Comparison of ENCODE assay signal across 16 mouse cellular contexts in the genomic region with DNA sequence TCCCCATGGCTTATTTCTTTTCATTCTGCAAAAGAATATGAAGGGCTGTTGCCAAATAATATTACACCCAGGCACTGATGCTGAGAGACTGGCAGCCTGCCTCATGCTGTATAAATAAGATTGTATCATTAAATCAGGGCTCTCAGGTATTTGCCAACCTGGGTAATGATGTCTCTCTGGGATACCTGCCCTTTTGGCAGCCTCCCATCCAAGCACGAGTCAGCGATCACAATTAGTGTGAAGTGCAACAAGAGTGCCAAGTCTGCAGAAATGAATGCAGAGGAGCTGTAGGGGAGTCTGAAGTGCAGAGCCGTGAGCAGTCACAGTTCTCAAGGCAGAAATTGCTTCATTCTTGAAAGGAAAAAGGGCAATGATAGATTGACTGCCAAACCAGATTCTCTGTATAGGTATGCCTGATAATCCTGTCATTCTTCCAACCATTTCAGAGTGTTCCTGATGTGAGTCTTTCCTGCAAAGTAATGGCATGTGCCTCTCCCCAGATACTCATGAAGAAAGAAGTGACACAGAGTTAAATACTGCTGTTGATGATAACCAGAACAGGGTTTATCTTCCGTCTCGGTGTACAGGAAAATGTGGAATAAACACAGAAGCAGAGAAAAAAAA.
A peak's percentile ranks its signal among the peaks of the same experiment; 100 is the strongest.
DNase-seq lines count a peak whose midpoint lies in the region; ATAC-seq and TF ChIP-seq lines count a peak whose summit lies in the region.
"Had no signal": no experiment of that assay in that cellular context is flagged by ENCODE, and none has a peak within 500 bp of the region (broad histone marks: within the 10 kb centered on the region; RNA-seq: fewer than 3 reads in every experiment).

No protein-coding gene starts in this region.

- no peak overlapping the region for H3K9ac ChIP-seq in hindbrain, embryonic 14.5 days
- H3K9ac ChIP-seq in lung, embryonic 14.5 days: no peak overlapping the region
- H3K9ac ChIP-seq in lung, postnatal 0 days (replicated peaks; ENCODE audit: low read depth): no peak overlapping the region
- no peak overlapping the region for H3K9ac ChIP-seq in limb, embryonic 14.5 days (ENCODE audit: low read depth, low read length, severe bottlenecking)
- H3K9ac ChIP-seq: heart, embryonic 13.5 days; neural tube, embryonic 15.5 days had no signal

- no peak for TF ChIP-seq POLR2A in limb, embryonic 14.5 days (IDR thresholded peaks at IDR 0.05; ENCODE audit: borderline replicate concordance, extremely low read depth, insufficient read depth, insufficient read length)

- H3K4me2 ChIP-seq in hindbrain, embryonic 14.5 days (replicated peaks): no peak overlapping the region
- H3K4me2 ChIP-seq in lung, embryonic 14.5 days: no peak overlapping the region
- H3K4me2 ChIP-seq in lung, postnatal 0 days (replicated peaks; ENCODE audit: low read depth, low read length): no peak overlapping the region
- no peak overlapping the region for H3K4me2 ChIP-seq in limb, embryonic 14.5 days (replicated peaks; ENCODE audit: low read depth, low read length, severe bottlenecking)
- H3K4me2 ChIP-seq: heart, embryonic 13.5 days; neural tube, embryonic 15.5 days had no signal

- peak; percentile 4 to 6 for DNase-seq in cerebellum, postnatal 36 days
- DNase-seq in cerebellum, adult 11-12 months: no peak
- DNase-seq in hindbrain, embryonic 14.5 days (ENCODE audit: low spot score): peak; percentile 27
- no peak for DNase-seq in hindbrain, embryonic 10.5 days (ENCODE audit: low spot score)
- DNase-seq in lung, embryonic 14.5 days: peak; percentile 16
- DNase-seq in lung, postnatal 0 days (ENCODE audit: low spot score): no peak
- DNase-seq in limb, embryonic 14.5 days (ENCODE audit: low spot score): peak; percentile 15
- DNase-seq: adrenal gland, postnatal 36 days; gastrocnemius, postnatal 36 days; kidney, adult 18-20 months; lung, adult 2 months; thymus, postnatal 36 days had no signal

- H3K36me3 ChIP-seq in hindbrain, embryonic 14.5 days (replicated peaks; ENCODE audit: control insufficient read depth, insufficient read depth): no peaks in the 10 kb centered on the region
- H3K36me3 ChIP-seq in hindbrain, embryonic 10.5 days: no peaks in the 10 kb centered on the region
- H3K36me3 ChIP-seq in lung, embryonic 14.5 days (ENCODE audit: insufficient read depth): no peaks in the 10 kb centered on the region
- no peaks in the 10 kb centered on the region for H3K36me3 ChIP-seq in lung, postnatal 0 days (ENCODE audit: insufficient read depth, low read length)
- no peaks in the 10 kb centered on the region for H3K36me3 ChIP-seq in limb, embryonic 14.5 days (ENCODE audit: control insufficient read depth, insufficient read depth, low read length)
- H3K36me3 ChIP-seq: heart, embryonic 13.5 days; neural tube, embryonic 15.5 days had no signal

- no peaks in the 10 kb centered on the region for H3K27me3 ChIP-seq in hindbrain, embryonic 14.5 days (ENCODE audit: control insufficient read depth, insufficient read depth, low read length)
- no peaks in the 10 kb centered on the region for H3K27me3 ChIP-seq in hindbrain, embryonic 10.5 days (ENCODE audit: insufficient read depth, poor library complexity, severe bottlenecking)
- H3K27me3 ChIP-seq in lung, embryonic 14.5 days (ENCODE audit: insufficient read depth, low read length): no peaks in the 10 kb centered on the region
- no peaks in the 10 kb centered on the region for H3K27me3 ChIP-seq in lung, postnatal 0 days (replicated peaks; ENCODE audit: insufficient read depth, low read length)
- H3K27me3 ChIP-seq in limb, embryonic 14.5 days (ENCODE audit: control insufficient read depth, insufficient read depth, low read length): no peaks in the 10 kb centered on the region
- H3K27me3 ChIP-seq: heart, embryonic 13.5 days; neural tube, embryonic 15.5 days; Patski had no signal

- H3K4me3 ChIP-seq in hindbrain, embryonic 14.5 days (replicated peaks; ENCODE audit: low read length): no peak overlapping the region
- H3K4me3 ChIP-seq in hindbrain, embryonic 10.5 days: no peak overlapping the region
- H3K4me3 ChIP-seq in lung, embryonic 14.5 days (ENCODE audit: low read depth, low read length): no peak overlapping the region
- H3K4me3 ChIP-seq in lung, postnatal 0 days (ENCODE audit: low read depth, low read length): no peak overlapping the region
- no peak overlapping the region for H3K4me3 ChIP-seq in limb, embryonic 14.5 days (replicated peaks; ENCODE audit: low read length)
- H3K4me3 ChIP-seq: heart, embryonic 13.5 days; neural tube, embryonic 15.5 days had no signal

- TF ChIP-seq CTCF in lung, embryonic 14.5 days (IDR thresholded peaks at IDR 0.05; ENCODE audit: low read depth): no peak
- TF ChIP-seq CTCF in lung, postnatal 0 days (IDR thresholded peaks at IDR 0.05): no peak

- no peaks in the 10 kb centered on the region for H3K9me3 ChIP-seq in hindbrain, embryonic 14.5 days (ENCODE audit: control insufficient read depth, low read length)
- H3K9me3 ChIP-seq in hindbrain, embryonic 10.5 days: no peaks in the 10 kb centered on the region
- no peaks in the 10 kb centered on the region for H3K9me3 ChIP-seq in lung, embryonic 14.5 days (ENCODE audit: low read depth, low read length)
- H3K9me3 ChIP-seq in lung, postnatal 0 days (ENCODE audit: low read length): no peaks in the 10 kb centered on the region
- H3K9me3 ChIP-seq in limb, embryonic 14.5 days (ENCODE audit: control insufficient read depth, low read length): no peaks in the 10 kb centered on the region
- H3K9me3 ChIP-seq: heart, embryonic 13.5 days; neural tube, embryonic 15.5 days had no signal

- no peaks in the 10 kb centered on the region for H3K4me1 ChIP-seq in hindbrain, embryonic 14.5 days (replicated peaks; ENCODE audit: control insufficient read depth, insufficient read depth, low read length)
- H3K4me1 ChIP-seq in hindbrain, embryonic 10.5 days (replicated peaks): no peaks in the 10 kb centered on the region
- H3K4me1 ChIP-seq in lung, embryonic 14.5 days (ENCODE audit: insufficient read depth): no peaks in the 10 kb centered on the region
- no peaks in the 10 kb centered on the region for H3K4me1 ChIP-seq in lung, postnatal 0 days (ENCODE audit: insufficient read depth, low read depth, low read length)
- H3K4me1 ChIP-seq in limb, embryonic 14.5 days (ENCODE audit: control insufficient read depth, insufficient read depth, low read length): no peaks in the 10 kb centered on the region

- H3K27ac ChIP-seq in hindbrain, embryonic 14.5 days: 0 out of 2 replicates have a peak overlapping the region, but pooled peaks have one; percentile 24
- H3K27ac ChIP-seq in hindbrain, embryonic 10.5 days: no peak overlapping the region
- no peak overlapping the region for H3K27ac ChIP-seq in lung, embryonic 14.5 days (ENCODE audit: low read depth)
- H3K27ac ChIP-seq in lung, postnatal 0 days (ENCODE audit: low read length): no peak overlapping the region
- H3K27ac ChIP-seq in limb, embryonic 14.5 days (replicated peaks; ENCODE audit: low read depth, low read length): no peak overlapping the region
- H3K27ac ChIP-seq: heart, embryonic 13.5 days; neural tube, embryonic 15.5 days had no signal

- TF ChIP-seq EP300 in lung, postnatal 0 days (IDR thresholded peaks at IDR 0.05): no peak

- no peak for ATAC-seq in hindbrain, embryonic 14.5 days (ENCODE audit: low FRiP score)
- peak; percentile 63; the same call in 1 of the 2 replicates for ATAC-seq in lung, embryonic 14.5 days (ENCODE audit: insufficient read depth)
- ATAC-seq in lung, postnatal 0 days: no peak
- no peak for ATAC-seq in limb, embryonic 14.5 days (ENCODE audit: low FRiP score, low read depth)
- no peak for ATAC-seq in megakaryocyte, adult 5-6 weeks (ENCODE audit: poor library complexity, severe bottlenecking)
- ATAC-seq: Patski had no signal

- 56% methylated on average over 5 of the region's 5 CpGs for WGBS in hindbrain, embryonic 14.5 days
- 85% methylated on average over 5 of the region's 5 CpGs for WGBS in hindbrain, embryonic 10.5 days
- WGBS in lung, embryonic 14.5 days: 32% methylated on average over 5 of the region's 5 CpGs
- WGBS in lung, postnatal 0 days: 42% methylated on average over 5 of the region's 5 CpGs
- 52% methylated on average over 5 of the region's 5 CpGs for WGBS in limb, embryonic 14.5 days

Comparison
In these comparisons a context has a peak if more than half of its experiments do, and no peak if none do; other contexts are left out.
1. DNase-seq: peak in cerebellum, postnatal 36 days (2 of 2), hindbrain, embryonic 14.5 days (single experiment), lung, embryonic 14.5 days (single experiment) and limb, embryonic 14.5 days (single experiment); none in cerebellum, adult 11-12 months (single experiment), hindbrain, embryonic 10.5 days (single experiment) and lung, postnatal 0 days (single experiment).